Mouse (Mus musculus) CD4-positive helper T cell, adult 2 months (primary cell): ENCODE data around the gene Lrrc23.
A peak's percentile ranks its signal among the peaks of the same experiment; 100 is the strongest.
"Not testable (repeated sequence)": the region's sequence is repeated elsewhere in the genome, so short reads cannot be mapped to it uniquely, and the experiment has no call there.

Experiments
- DNase-seq: peaks from one replicate; pipeline ENCODE4 v3.0.0-alpha.2; 2012; ENCODE audit warnings: low read depth, missing footprints, low spot score

Gene Lrrc23

DNA sequence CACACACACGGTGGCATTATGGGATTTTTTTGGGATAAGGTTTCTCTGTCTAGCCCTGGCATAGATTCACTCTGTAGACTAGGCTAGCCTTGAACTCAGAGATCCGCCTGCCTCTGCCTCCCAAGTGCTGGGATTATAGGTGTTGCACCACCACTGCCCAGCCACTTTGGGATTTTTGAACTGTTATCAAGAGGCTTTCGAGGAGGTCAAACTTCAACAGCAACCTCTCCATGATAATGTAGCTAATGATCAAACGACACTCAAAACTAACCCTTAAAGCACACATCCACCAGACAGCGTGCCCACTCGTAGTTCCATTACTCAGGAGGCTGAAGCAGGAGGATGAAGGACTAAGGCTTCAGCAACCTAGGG lies 28.4 kb upstream of the Lrrc23 start:
- no peak for DNase-seq

DNA sequence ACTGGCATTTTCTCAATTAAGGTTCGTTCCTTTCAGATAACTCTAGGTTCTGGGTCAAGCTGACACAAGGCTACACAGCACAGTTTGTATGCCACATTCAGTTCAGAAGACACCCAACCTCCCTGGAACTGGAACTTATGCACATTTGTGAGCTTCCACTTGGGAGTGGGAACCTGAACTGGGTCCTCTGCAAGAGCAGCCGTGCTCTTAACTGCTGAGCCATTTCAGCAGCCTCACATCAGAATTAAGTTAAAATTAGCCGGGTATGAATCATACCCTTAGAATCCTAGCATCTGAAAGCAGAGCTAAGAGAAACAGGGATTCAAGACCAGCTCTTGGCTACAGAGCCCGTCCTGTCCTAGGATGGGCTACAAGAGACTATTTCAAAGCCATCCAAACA lies 27.8 kb upstream of the Lrrc23 start:
- no peak for DNase-seq

DNA sequence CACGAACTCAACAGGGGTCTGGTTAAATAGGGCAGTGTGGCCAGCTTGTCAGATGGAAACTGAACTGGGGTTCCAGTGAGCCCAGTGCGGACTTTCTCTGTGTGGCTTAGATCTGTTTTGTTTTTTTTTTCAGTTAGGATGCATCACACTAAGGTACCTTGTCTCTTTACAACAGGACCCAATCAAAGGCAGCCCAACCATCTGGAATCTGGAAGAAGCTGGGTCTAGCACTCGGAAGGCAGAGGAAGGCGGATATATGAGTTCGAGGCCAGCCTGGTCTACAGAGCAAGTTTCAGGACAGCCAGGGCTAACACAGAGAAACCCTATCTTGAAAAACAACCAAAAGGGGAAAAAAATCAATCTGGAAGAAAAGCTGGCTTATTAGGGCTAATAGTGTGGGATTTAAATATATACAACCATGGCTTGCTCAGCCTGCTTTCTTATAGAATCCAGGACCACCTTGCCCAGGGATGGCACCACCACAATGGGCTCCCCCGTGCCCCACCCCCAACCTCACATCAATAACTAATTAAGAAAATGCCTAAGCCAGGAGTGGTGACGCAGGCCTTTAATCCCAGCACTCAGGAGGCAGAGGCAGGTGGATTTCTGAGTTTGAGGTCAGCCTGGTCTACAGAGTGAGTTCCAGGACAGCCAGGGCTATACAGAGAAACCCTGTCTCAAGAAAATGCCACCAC lies 27.1 kb upstream of the Lrrc23 start:
- no peak for DNase-seq

DNA sequence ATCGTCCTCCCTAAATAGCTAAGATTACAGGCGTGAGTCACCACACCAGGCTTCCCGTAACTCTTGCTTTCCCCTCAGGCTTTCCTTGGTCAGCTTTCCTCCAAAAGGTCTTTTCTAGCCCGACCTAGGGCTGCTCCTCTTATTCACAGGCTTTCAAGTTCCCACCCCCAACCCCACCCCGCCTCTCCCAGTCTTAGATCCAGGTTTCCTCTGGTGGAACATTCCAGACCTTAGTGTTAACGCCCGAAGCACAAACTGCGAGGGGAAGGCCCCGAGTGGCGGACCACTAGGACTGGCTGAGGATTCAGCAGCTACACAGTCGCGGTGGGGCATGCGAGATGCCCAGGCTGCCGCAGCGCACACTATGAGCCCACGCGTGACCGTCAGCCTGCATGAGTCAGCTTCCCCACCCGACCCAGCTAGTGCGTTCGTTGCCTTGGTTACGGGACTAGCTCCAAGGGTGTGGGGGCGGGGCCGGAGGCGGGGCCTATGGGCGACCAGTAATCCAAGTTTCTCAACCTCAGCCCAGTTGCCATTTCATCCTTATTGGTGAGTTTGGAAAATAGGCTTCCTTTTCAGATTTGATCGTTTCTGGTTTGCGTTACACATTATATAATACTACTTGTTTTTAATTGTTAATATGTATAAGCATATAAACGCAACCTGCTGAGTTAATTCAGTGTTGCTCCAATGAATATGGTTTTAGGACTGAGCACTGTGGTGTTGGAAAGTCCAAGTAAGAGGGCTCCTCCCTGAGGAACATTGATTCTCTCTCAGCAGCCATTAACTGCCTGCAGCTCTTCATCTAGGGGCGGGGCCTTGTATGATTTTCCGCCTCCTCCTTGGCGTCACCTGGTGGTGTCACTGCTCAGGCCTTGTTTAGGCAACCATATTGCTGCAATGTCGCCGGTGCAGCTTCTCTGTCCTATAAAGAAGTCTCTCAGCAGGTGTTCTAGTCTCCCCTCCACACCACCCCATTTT lies 26.1 kb upstream of the Lrrc23 start:
- DNase-seq, result peak; percentile 87

DNA sequence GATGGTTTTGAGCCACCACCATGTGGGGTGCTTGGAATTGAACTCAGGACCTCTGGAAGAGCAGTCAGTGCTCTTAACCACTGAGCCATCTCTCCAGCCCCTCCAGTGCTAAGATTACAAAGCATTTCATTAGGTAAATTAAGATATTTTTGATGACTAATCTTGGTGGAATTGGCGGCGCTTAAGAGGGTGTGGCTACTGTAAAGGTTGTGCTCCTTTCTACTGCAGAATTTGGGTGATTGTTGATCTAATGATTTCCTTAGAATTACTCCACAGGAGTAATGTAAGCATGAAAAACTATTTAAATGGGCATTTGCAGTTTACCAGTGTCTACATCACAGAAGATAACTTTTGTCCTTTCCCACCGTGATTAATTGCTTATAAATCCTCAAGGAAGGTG lies 24.8 kb upstream of the Lrrc23 start:
- DNase-seq, result no peak

DNA sequence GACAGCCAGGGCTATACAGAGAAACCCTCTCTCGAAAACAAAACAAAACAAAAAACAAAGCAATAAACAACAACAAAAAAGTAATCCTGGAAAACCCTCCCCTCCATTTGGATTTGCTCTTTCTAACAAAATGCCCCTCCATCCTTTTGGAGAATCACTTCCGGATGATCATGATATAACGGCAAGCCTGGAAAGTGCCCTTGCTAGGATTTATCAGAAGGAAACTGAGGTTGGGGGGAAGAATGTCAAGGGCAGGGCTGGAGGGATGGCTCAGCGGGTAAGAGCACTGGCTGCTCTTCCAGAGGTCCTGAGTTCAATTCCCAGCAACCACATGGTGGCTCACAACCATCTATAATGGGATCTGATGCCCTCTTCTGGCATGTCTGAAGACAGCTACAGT lies 24.2 kb upstream of the Lrrc23 start:
- DNase-seq, result not testable (repeated sequence)

DNA sequence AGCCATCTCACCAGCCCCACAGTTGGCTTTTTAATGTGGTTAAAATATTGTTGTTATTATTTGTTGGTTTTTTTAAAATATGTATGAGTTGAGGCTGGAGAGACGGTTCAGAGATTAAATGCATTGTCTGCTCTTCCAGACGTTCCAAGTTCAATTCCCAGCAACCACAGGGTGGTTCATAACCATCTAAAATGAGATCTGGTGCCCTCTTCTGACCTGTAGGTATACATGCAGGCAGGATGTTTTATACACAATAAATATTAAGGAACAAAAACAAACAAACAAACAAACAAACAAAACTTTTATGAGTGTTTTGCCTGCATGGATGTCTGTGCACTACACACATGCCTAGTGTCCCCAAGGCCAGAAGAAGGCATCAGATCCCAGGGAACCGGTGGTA lies 23.5 kb upstream of the Lrrc23 start:
- DNase-seq, result no peak

DNA sequence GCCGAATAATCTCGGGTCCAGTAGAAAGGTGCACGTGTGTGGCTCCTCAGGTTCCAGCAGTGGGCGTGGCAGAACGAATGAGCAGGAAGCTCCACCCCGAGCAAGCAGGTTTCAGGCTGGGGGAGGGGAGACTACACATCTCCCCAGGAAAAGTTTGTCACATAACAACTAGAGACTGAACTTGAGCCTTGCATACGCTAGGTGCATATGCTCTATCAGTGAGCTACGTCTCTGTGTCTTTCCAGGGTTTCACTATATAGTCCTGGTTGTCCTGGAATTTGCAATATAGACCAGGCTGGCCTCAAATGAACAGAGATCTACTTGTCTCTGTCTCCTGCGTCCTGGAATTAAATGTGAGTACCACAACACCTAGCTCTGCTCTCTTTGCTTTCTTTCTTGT lies 22.9 kb upstream of the Lrrc23 start:
- not testable (repeated sequence) for DNase-seq

DNA sequence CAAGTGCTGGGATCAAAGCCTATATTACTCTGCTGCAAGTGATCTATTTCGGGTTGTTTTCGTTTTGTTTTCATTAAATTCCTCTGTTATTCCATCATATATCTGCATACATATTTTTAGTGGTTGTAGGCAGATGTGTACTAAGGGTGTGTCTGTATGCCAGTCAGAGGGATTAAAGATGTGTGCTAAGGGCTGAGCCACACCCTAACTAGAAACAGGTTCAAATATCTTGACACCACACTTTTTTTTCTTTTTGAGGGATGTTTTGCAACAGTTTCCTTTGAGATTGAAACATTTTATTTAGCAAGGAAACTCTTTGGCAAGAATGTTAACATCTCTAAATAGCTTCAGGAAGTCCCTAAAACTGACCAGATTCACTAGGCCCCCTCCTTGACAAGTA lies 16.7 kb upstream of the Lrrc23 start:
- no peak for DNase-seq

DNA sequence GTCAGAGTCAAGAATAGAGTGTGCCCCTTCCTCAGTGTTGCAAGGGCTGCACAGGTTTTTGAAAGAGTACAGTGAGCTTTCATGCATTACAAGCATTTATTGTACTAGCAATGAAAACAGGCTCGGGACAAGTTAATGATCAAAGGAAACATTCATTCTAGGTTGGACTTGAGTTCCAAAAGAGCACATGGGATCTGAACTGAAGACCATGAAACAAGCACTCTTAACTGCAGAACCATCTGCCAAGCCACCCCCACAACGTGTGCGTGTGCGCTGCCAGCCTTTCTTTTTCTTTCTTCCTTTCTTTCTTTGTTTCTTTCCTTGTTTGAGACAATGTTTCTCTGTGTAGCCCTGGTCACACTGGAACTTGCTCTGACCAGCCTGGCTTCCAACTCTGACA lies 16.3 kb upstream of the Lrrc23 start:
- no peak for DNase-seq

DNA sequence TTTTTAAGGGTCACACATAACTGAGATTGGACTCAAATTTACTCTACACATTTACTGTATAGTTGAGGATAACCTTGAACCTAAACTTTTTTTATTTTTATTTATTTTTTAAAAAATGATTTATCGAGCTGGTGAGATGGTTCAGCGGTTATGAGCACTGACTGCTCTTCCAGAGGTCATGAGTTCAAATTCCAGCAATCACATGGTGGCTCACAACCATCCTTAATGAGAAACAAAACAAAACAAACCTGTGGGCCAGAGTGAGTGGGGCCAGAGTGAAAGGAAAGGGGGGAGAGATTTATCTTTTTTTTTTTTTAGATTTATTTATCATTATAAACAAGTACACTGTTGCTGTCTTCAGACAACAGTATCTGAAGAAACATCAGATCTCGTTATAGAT lies 12.4 kb upstream of the Lrrc23 start:
- DNase-seq, result no peak

DNA sequence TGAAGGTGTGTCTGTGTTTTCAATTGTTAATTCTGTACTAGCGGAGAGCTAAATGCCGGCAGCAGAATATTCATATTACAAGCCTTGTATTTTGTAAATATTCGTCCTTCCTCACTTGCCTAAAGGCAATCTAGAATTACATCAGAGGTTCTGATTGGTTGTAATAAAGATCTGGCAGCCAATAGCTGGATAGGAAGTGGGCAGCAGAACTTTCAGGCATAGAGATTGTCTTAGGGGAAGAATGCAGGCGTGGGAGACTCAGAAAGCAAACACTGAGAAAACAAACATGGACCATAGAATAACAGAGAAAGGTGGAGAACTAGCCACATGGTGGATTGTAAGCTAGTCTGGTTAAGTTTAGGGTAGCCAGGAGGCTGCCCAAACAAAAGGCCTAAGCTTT lies 10.6 kb upstream of the Lrrc23 start:
- no peak for DNase-seq

DNA sequence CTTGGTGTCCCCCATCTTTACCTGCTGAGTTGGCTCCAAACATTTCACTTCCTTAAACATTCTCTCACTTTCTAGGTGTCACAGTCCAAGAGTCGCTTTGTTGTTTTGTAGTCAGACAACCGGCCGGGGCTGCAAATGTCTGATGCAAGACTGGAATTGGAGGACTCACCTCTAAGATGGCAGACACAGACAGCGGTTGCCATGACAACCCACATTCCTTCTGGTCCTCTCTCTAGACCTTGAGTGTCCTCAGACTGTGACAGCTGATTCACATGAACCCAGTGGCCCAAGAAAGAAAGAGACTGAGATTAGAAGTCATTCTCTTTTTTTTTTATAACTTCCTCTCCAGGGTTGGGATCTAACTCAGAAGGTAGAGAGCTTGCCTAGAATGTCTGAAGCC lies 10.0 kb upstream of the Lrrc23 start:
- DNase-seq, result no peak

DNA sequence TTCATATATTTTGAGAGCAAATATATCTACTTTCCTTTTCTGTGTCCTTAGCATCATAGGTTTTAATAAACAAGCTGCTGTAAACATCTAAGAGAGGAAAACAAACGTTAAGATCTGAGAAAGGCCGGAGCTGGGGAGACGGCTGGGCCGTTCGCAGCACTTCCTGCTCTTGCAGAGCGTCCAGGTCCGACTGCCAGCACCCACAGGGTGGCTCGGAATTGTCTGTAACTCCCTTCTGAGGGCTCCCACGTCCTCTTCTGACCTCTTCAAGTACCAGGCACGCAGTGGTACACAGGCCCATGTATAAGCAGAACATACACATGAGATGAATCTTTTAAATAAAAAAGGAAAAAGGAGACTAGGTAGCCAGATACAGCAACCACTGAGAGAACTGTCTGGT lies 8.2 kb upstream of the Lrrc23 start:
- no peak for DNase-seq

DNA sequence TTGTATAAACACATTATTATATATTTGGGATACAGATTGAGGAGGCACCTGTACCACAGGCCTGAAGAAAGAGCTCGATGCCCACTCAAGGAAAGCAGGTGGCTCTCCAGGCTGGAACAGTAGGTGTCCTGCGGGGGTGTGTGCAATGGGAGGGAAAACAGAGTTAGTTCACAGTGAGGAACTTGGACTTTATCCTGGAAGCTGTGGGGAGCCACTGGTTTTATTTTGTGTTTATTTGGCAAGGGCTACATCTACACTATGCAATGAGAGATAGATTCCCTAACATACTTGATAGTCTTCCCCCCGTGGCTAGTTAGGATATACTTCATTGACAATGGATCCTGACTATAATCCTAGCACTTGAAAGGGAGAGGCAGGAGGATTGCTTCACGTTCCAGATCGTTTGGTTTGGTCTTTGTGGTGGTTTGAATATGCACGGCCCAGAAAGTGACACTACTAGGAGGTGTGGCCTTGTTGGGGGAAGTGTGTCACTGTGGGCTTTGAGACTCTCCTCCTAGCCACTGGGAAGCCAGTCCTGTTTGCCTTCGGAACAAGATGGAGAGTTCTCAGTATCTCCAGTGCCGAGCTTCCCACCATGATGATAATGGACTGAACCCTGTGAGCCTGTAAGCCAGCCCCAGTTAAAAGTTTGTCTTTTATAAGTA lies 7.4 kb upstream of the Lrrc23 start:
- no peak for DNase-seq

DNA sequence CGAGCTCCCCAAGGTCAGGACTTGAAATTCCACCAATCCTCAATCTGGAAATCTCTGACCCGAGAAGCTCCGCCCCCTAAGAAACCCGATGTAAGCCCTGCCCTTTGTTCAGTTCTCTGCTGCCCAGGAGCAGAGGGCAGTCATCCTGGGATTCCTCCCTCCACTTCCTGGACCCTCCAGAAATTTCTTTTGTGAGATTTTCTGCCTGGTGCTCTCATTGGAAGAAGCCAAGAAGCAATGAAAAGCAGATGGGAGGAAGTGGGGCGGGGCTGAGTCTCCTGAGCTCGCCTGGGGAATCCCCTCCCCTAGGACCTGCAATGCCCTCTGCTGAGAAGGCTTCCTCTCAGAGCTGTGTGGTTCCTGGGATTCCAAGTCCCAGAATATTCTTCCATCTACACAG lies 2.9 kb upstream of the Lrrc23 start:
- DNase-seq, result peak; percentile 70

DNA sequence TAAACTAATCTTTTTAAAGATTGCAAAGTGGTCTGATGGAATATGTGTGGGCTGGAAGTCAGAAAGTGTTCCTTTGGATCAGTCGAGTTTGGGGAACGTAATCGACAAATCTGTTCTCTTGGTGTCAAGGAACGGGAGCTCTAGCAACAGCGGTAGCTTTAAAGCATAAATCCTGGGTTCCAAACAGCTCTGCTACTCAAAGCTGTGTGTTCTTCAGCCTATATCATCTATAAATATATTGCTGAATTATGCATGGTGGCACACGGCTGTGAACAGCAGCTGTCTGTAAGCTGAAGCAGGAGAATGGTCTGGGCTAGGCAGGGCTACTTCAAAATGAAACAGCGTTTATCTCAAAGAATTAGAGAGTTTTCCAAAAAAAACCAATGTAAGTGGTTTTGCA lies 1.4 kb upstream of the Lrrc23 start:
- no peak for DNase-seq

DNA sequence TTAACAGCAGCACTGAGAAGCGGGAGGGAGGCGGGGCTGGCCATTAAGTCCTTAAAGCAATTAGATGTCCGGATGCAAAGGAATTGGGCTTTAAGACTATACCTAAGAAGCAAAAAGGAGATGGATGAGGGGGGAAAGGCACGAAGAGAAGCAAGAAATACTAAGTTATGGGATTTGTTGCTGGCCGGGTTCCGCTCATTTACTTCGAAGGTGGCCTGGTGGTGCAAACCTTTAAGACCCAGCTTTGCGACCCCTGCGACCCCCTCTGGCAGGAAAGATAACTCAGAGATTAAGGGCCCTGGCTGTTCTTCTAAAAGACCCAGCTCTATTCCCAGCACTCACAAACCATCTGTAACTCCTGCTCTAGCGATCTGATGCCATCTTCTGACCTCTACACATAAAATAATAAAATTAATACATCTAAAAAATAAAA lies 473 bp upstream of the Lrrc23 start:
- DNase-seq, result no peak

DNA sequence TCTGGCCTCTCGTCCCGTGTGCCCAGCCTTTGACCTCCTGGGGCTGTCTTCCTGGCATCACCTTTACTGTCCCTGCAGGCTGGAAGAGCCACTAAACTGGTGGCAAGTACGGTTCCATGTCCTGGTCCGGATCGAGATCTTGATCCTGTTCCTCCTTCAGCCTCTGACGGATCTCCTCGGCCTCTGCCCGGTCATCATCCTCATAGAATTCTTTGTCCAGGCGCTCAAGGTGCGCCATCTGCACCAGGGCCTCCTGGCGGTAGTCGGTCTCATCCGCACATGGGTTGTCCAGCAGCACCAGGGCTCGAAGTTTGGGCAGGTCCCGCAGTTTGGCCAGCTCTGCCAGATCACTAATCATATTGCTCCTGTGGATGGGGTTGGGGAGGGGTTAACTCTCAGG lies 9.0 kb downstream of the Lrrc23 start:
- DNase-seq, result no peak

DNA sequence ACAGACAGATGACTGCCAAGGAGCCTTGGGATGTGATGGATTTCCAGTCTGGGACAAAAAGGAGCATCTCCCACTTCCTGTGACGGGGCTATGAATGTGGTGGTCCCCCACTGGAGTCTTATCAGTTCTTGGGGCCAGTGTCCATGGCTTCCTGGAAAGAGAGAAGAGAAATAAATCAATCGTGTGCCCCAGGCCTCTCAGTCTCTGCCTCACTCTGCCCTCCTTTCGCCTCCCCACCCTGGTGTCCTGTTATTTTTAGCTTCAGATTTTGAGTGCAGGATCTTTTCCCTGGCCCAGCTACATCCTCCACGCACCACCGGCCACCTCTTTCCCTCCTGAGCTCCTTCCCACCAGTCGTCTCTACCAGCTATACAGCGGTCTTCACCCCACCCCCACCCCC lies 9.5 kb downstream of the Lrrc23 start:
- DNase-seq, result no peak

DNA sequence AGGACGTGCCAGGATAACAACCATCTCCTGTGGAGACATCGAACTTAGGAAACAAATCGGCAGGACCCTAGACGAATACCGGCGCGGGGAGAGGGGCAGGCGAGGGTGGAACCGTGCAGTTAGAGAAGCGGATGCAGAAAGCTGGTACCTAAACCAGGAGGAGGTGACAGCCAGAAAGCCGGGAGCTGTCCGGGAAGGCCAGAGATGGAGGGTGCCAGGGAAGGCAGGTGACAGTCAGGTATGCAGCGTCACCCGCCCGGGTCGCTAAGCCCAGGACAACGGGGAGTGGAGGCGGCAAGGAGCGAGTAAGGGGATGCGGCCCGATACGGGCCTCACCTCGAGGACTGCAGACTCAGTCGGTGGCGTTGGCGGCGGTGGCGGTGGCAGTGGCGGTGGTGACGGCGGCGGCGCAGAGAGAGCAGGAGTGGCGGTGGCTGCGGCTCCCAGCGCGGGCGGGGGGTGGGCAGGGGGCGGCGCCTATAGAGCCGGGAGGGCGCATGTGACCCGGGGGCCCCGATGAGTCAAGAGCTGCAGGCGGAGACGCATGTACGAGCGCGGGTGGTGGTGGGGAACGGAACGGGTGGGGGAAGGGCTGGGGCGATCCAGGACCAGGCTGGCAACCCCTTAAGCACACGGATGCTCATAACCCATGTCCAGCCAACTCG lies 10.3 kb downstream of the Lrrc23 start, which contains the start of gene Eno2:
Gene Eno2, minus strand, starts transcription at position 573 of the 665 bp plus-strand sequence.
- DNase-seq, result peak; percentile 76

DNA sequence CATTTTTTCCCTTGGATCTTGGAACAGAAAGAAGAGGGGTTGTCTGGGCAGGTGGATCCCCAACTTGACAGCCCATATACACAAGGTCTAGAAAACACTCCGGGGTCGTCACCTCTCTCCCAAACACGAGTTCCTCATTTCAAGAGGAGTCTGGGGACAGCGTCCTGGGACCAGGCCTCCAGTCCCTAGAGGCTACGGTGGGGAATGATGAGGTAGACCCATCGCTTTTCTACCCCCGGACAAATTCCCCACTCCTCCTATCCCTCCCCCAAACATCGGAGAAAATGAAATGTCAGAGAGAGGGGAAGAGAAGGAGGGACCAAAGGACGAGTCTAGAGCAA lies 10.9 kb downstream of the Lrrc23 start:
- no peak for DNase-seq
